Mouse (Mus musculus): ENCODE measurements around the gene Duxf3. TPM values are rescaled to one million over a fixed set of nuclear protein-coding genes. Genes with fewer than 3 reads are reported as not detected.
A peak's percentile ranks its signal among the peaks of the same experiment; 100 is the strongest.

Duxf3 gene
- polyA plus RNA-seq, 1 experiment: not detected

- Histone ChIP-seq H3K36me3 (ENCODE audit: control insufficient read depth, insufficient read depth, low read length) (no peaks in the 10 kb centered on the region), H3K4me3 (ENCODE audit: insufficient read depth, low read depth, low read length) (no peak overlapping the region), H3K4me1 (ENCODE audit: control insufficient read depth, insufficient read depth, low read length) (no peaks in the 10 kb centered on the region), H3K27ac (ENCODE audit: insufficient read depth, low read depth, low read length) (no peak overlapping the region), H3K27me3 (replicated peaks; ENCODE audit: control insufficient read depth, insufficient read depth, low read length) (no peaks in the 10 kb centered on the region)
- peak; percentile 23 for DNase-seq
- no peak for TF ChIP-seq POLR2A (IDR thresholded peaks at IDR 0.05; ENCODE audit: low read depth, low read length)
- TF ChIP-seq CTCF (conservative IDR thresholded peaks at IDR 0.05; ENCODE audit: insufficient read depth, insufficient read length, low read depth, low read length): no peak
- WGBS: 70% methylated on average over 7 of the region's 7 CpGs
These were observed 20.2 kb downstream of the Duxf3 start for GRCm38 (mm10) chr10:58212230-58212629.

- Histone ChIP-seq H3K36me3 (ENCODE audit: control insufficient read depth, insufficient read depth, low read length) (no peaks in the 10 kb centered on the region), H3K4me3 (ENCODE audit: insufficient read depth, low read depth, low read length) (no peak overlapping the region), H3K4me1 (ENCODE audit: control insufficient read depth, insufficient read depth, low read length) (no peaks in the 10 kb centered on the region), H3K27ac (ENCODE audit: insufficient read depth, low read depth, low read length) (no peak overlapping the region), H3K27me3 (replicated peaks; ENCODE audit: control insufficient read depth, insufficient read depth, low read length) (no peaks in the 10 kb centered on the region)
- 87% methylated on average over 2 of the region's 2 CpGs for WGBS
- no peak for TF ChIP-seq POLR2A (IDR thresholded peaks at IDR 0.05; ENCODE audit: low read depth, low read length)
- no peak for TF ChIP-seq CTCF (conservative IDR thresholded peaks at IDR 0.05; ENCODE audit: insufficient read depth, insufficient read length, low read depth, low read length)
- DNase-seq: peak; percentile 25
These were observed 21.3 kb downstream of the Duxf3 start for GRCm38 (mm10) chr10:58211213-58211612.

- no peak overlapping the region for H3K27ac ChIP-seq (ENCODE audit: insufficient read depth, low read depth, low read length)
- TF ChIP-seq CTCF (conservative IDR thresholded peaks at IDR 0.05; ENCODE audit: insufficient read depth, insufficient read length, low read depth, low read length) (no peak), POLR2A (IDR thresholded peaks at IDR 0.05; ENCODE audit: low read depth, low read length) (no peak)
- 68% methylated on average over 1 of the region's 1 CpGs for WGBS
- H3K4me3 ChIP-seq (ENCODE audit: insufficient read depth, low read depth, low read length): no peak overlapping the region
- H3K4me1 ChIP-seq (ENCODE audit: control insufficient read depth, insufficient read depth, low read length): no peaks in the 10 kb centered on the region
- no peaks in the 10 kb centered on the region for H3K36me3 ChIP-seq (ENCODE audit: control insufficient read depth, insufficient read depth, low read length)
- peak; percentile 20 for DNase-seq
- no peaks in the 10 kb centered on the region for H3K27me3 ChIP-seq (replicated peaks; ENCODE audit: control insufficient read depth, insufficient read depth, low read length)
These were observed 22.0 kb downstream of the Duxf3 start for GRCm38 (mm10) chr10:58210514-58210913.

- TF ChIP-seq CTCF (conservative IDR thresholded peaks at IDR 0.05; ENCODE audit: insufficient read depth, insufficient read length, low read depth, low read length) (no peak), POLR2A (IDR thresholded peaks at IDR 0.05; ENCODE audit: low read depth, low read length) (no peak)
- Histone ChIP-seq H3K36me3 (ENCODE audit: control insufficient read depth, insufficient read depth, low read length) (no peaks in the 10 kb centered on the region), H3K27ac (ENCODE audit: insufficient read depth, low read depth, low read length) (no peak overlapping the region), H3K4me3 (ENCODE audit: insufficient read depth, low read depth, low read length) (no peak overlapping the region), H3K27me3 (replicated peaks; ENCODE audit: control insufficient read depth, insufficient read depth, low read length) (no peaks in the 10 kb centered on the region), H3K4me1 (ENCODE audit: control insufficient read depth, insufficient read depth, low read length) (no peaks in the 10 kb centered on the region)
- 73% methylated on average over 2 of the region's 2 CpGs for WGBS
- peak; percentile 19 for DNase-seq
These were observed 22.6 kb downstream of the Duxf3 start for GRCm38 (mm10) chr10:58209710-58210467.

- Histone ChIP-seq H3K4me3 (ENCODE audit: insufficient read depth, low read depth, low read length) (no peak overlapping the region), H3K27ac (ENCODE audit: insufficient read depth, low read depth, low read length) (no peak overlapping the region), H3K36me3 (ENCODE audit: control insufficient read depth, insufficient read depth, low read length) (no peaks in the 10 kb centered on the region), H3K4me1 (ENCODE audit: control insufficient read depth, insufficient read depth, low read length) (no peaks in the 10 kb centered on the region), H3K27me3 (replicated peaks; ENCODE audit: control insufficient read depth, insufficient read depth, low read length) (no peaks in the 10 kb centered on the region)
- 91% methylated on average over 4 of the region's 4 CpGs for WGBS
- DNase-seq: no peak
- TF ChIP-seq POLR2A (IDR thresholded peaks at IDR 0.05; ENCODE audit: low read depth, low read length): no peak
- TF ChIP-seq CTCF (conservative IDR thresholded peaks at IDR 0.05; ENCODE audit: insufficient read depth, insufficient read length, low read depth, low read length): no peak
These were observed 25.7 kb downstream of the Duxf3 start for GRCm38 (mm10) chr10:58206639-58207404.

GRCm38 (mm10) chr10:58205986-58206385 is 26.5 kb downstream of the Duxf3 start:
- no peaks in the 10 kb centered on the region for H3K27me3 ChIP-seq (replicated peaks; ENCODE audit: control insufficient read depth, insufficient read depth, low read length)
- H3K4me3 ChIP-seq (ENCODE audit: insufficient read depth, low read depth, low read length): no peak overlapping the region
- no peak overlapping the region for H3K27ac ChIP-seq (ENCODE audit: insufficient read depth, low read depth, low read length)
- DNase-seq: no peak
- WGBS: 52% methylated on average over 1 of the region's 1 CpGs
- H3K4me1 ChIP-seq (ENCODE audit: control insufficient read depth, insufficient read depth, low read length): no peaks in the 10 kb centered on the region
- TF ChIP-seq CTCF (conservative IDR thresholded peaks at IDR 0.05; ENCODE audit: insufficient read depth, insufficient read length, low read depth, low read length) (no peak), POLR2A (IDR thresholded peaks at IDR 0.05; ENCODE audit: low read depth, low read length) (no peak)
- H3K36me3 ChIP-seq (ENCODE audit: control insufficient read depth, insufficient read depth, low read length): no peaks in the 10 kb centered on the region

Other genes with a start within 250 kb of the Duxf3 start
- not detected in 2 replicates for gene AW822073, start 7.7 kb downstream of the Duxf3 start, polyA plus RNA-seq (2012; rRNA removed)
- not detected in 2 replicates for gene Gm4981, start 4.0 kb upstream of the Duxf3 start, polyA plus RNA-seq (2012; rRNA removed)
- 11.3 and 13.0 TPM in 2 replicates for gene Gcc2, start 22.8 kb upstream of the Duxf3 start, polyA plus RNA-seq (2012; rRNA removed)
- gene Lims1, start 90.8 kb upstream of the Duxf3 start, polyA plus RNA-seq (2012; rRNA removed): 14.5 and 16.1 TPM in 2 replicates
- gene Ranbp2, start 214.2 kb upstream of the Duxf3 start, polyA plus RNA-seq (2012; rRNA removed): 4.2 and 5.3 TPM in 2 replicates

All from kidney, adult 2 months (tissue).